ENCODE assay signal across 8 mouse cellular contexts in genomic region chr13:38528687-38529294, GRCm38 (mm10). TPM values are rescaled to one million over a fixed set of nuclear protein-coding genes. Genes with fewer than 3 reads are reported as not detected.
DNase-seq lines count a peak whose midpoint lies in the region; ATAC-seq and TF ChIP-seq lines count a peak whose summit lies in the region.

Txndc5 (minus strand) TSS chr13:38528824.

- H3K9ac ChIP-seq in heart, embryonic 15.5 days = peak within 1 kb of the TSS; percentile 98

- H3K27ac ChIP-seq in heart, embryonic 15.5 days = peak within 1 kb of the TSS; percentile 97
- peak within 1 kb of the TSS; percentile 93 for H3K27ac ChIP-seq in midbrain, embryonic 10.5 days (replicated peaks)

- H3K9me3 ChIP-seq in G1E (replicated peaks) = no peaks in the 10 kb centered on the region
- no peaks in the 10 kb centered on the region for H3K9me3 ChIP-seq in heart, embryonic 15.5 days (replicated peaks)
- H3K9me3 ChIP-seq in midbrain, embryonic 10.5 days (replicated peaks) = no peaks in the 10 kb centered on the region

- 46% methylated on average over 9 of the region's 9 CpGs for WGBS in heart, embryonic 15.5 days
- WGBS in midbrain, embryonic 10.5 days = 60% methylated on average over 9 of the region's 9 CpGs

- no peak for TF ChIP-seq CTCF in G1E (IDR thresholded peaks at IDR 0.05; ENCODE audit: low read depth, low read length)

- H3K36me3 ChIP-seq in G1E (replicated peaks) = peaks cover 22% of the 10 kb centered on the region
- no peaks in the 10 kb centered on the region for H3K36me3 ChIP-seq in heart, embryonic 15.5 days
- H3K36me3 ChIP-seq in midbrain, embryonic 10.5 days = no peaks in the 10 kb centered on the region

- H3K4me2 ChIP-seq in heart, embryonic 15.5 days = peak within 1 kb of the TSS; percentile 93

- ATAC-seq in G1E (ENCODE audit: extremely low read depth, insufficient number of reproducible peaks, low FRiP score, poor library complexity, severe bottlenecking) = no peak
- peak; percentile 14; the same call in 1 of the 2 replicates for ATAC-seq in erythroblast, adult 5-6 weeks (replicated peaks; ENCODE audit: low FRiP score, poor library complexity, severe bottlenecking)
- ATAC-seq in heart, embryonic 15.5 days (replicated peaks; ENCODE audit: insufficient number of reproducible peaks, insufficient read depth, low FRiP score, low read depth) = no peak

- peak within 1 kb of the TSS; percentile 90 for H3K4me3 ChIP-seq in G1E (ENCODE audit: low read depth, low read length)
- H3K4me3 ChIP-seq in heart, embryonic 15.5 days = peak within 1 kb of the TSS; percentile 99
- peak within 1 kb of the TSS; percentile 89 for H3K4me3 ChIP-seq in midbrain, embryonic 10.5 days

- peaks cover 25% of the 10 kb centered on the region for H3K4me1 ChIP-seq in G1E (ENCODE audit: insufficient read depth, low read depth, low read length)
- peaks cover 32% of the 10 kb centered on the region for H3K4me1 ChIP-seq in heart, embryonic 15.5 days (replicated peaks)
- H3K4me1 ChIP-seq in midbrain, embryonic 10.5 days = peaks cover 29% of the 10 kb centered on the region

- peaks cover 35% of the 10 kb centered on the region for H3K27me3 ChIP-seq in G1E (ENCODE audit: insufficient read depth, low read length)
- 0 out of 2 replicates have a peak, but pooled peaks cover 2% of the 10 kb centered on the region for H3K27me3 ChIP-seq in heart, embryonic 15.5 days
- 0 out of 2 replicates have a peak, but pooled peaks cover 6% of the 10 kb centered on the region for H3K27me3 ChIP-seq in midbrain, embryonic 10.5 days (ENCODE audit: low read depth, poor library complexity, severe bottlenecking)

- DNase-seq in 416B (ENCODE audit: low read depth) = peak; percentile 68
- no peak for DNase-seq in G1E (ENCODE audit: low spot score)
- DNase-seq in left cerebral cortex, postnatal 36 days (ENCODE audit: low spot score in 2 of 2) = no peak
- DNase-seq in midbrain, embryonic 10.5 days (ENCODE audit: low spot score) = no peak
- DNase-seq in c-Kit-positive CD71-positive TER-119-positive erythroid progenitor cells, embryonic 14.5 days (ENCODE audit: low spot score) = no peak
- no peak for DNase-seq in testis, postnatal 10 days (ENCODE audit: low spot score)

- intact Hi-C loops in left cerebral cortex, postnatal 36 days (cut with DNase I) = loop anchor here (5.0 kb wide), 1 partner anchor 186 kb away; no protein-coding TSS in a partner anchor

RNA-seq across cellular contexts. Expression of gene Txndc5, which starts in this region (rescaled TPM):
- 46.8 and 48.5 TPM in 2 replicates for total RNA-seq in G1E (2014; fragmentation: Nextera tagmentation)
- total RNA-seq in G1E (2017) = 47.1 and 56.3 TPM in 2 replicates
- 74.9 and 76.7 TPM in 2 replicates for polyA plus RNA-seq in G1E (2012)
- total RNA-seq in erythroblast, adult 5-6 weeks (2015; ENCODE audit: low replicate concordance) = 9.4 and 20.2 TPM in 2 replicates
- 7.9 and 9.7 TPM in 2 replicates for total RNA-seq in erythroblast, adult 5-6 weeks (2017; ENCODE audit: low replicate concordance)
- 160 and 205 TPM in 2 replicates for polyA plus RNA-seq in heart, embryonic 15.5 days (2015; fragmentation: Nextera tagmentation; extraction: Ambion mirVana)
- total RNA-seq in left cerebral cortex, postnatal 36 days (2021) = 10 to 100 TPM; 45.8 to 49.6 TPM
- 131 and 155 TPM in 2 replicates for polyA plus RNA-seq in midbrain, embryonic 10.5 days (2016; fragmentation: Nextera tagmentation; extraction: Ambion mirVana)
